Mouse (Mus musculus) forelimb bud, embryonic 11.5 days (tissue): ENCODE data around the gene Rpl22.

ENCODE experiments used
- DNase-seq: peaks from one replicate; pipeline ENCODE4 v3.0.0-alpha.2; 2012; ENCODE audit warnings: low read depth, low spot score

Rpl22 gene

GRCm38 (mm10) chr4:152338419-152339292 is 13.1 kb downstream of the Rpl22 start, which contains the start of gene Chd5:
Chd5 (plus strand) TSS chr4:152338651.
- no peak for DNase-seq

- DNase-seq, result no peak
Observed at GRCm38 (mm10) chr4:152339293-152339790, 13.8 kb downstream of the Rpl22 start.

- DNase-seq, result no peak
Observed at GRCm38 (mm10) chr4:152340584-152341284, 15.2 kb downstream of the Rpl22 start.

GRCm38 (mm10) chr4:152343296-152343695 is 17.8 kb downstream of the Rpl22 start:
- DNase-seq, result peak; percentile 19

GRCm38 (mm10) chr4:152344651-152345050 is 19.1 kb downstream of the Rpl22 start:
- no peak for DNase-seq

- DNase-seq, result no peak
Observed at GRCm38 (mm10) chr4:152345120-152345889, 19.8 kb downstream of the Rpl22 start.

GRCm38 (mm10) chr4:152349837-152350381 is 24.4 kb downstream of the Rpl22 start:
- peak; percentile 58 for DNase-seq

GRCm38 (mm10) chr4:152350722-152351421 is 25.3 kb downstream of the Rpl22 start:
- DNase-seq, result no peak

- DNase-seq, result peak; percentile 52
Observed at GRCm38 (mm10) chr4:152351422-152352305, 26.1 kb downstream of the Rpl22 start.

GRCm38 (mm10) chr4:152353886-152354637 is 28.5 kb downstream of the Rpl22 start:
- DNase-seq, result no peak

GRCm38 (mm10) chr4:152355672-152356071 is 30.1 kb downstream of the Rpl22 start:
- no peak for DNase-seq

GRCm38 (mm10) chr4:152359700-152360099 is 34.2 kb downstream of the Rpl22 start:
- DNase-seq, result no peak

GRCm38 (mm10) chr4:152360855-152361254 is 35.3 kb downstream of the Rpl22 start:
- peak; percentile 39 for DNase-seq

- no peak for DNase-seq
Observed at GRCm38 (mm10) chr4:152362180-152362579, 36.6 kb downstream of the Rpl22 start.

- DNase-seq, result no peak
Observed at GRCm38 (mm10) chr4:152365228-152365627, 39.7 kb downstream of the Rpl22 start.

- no peak for DNase-seq
Observed at GRCm38 (mm10) chr4:152382528-152383252, 57.1 kb downstream of the Rpl22 start.
